Mouse (Mus musculus) embryonic facial prominence, embryonic 10.5 days (tissue): ENCODE measurements around the gene Naglu. TPM values are rescaled to one million over a fixed set of nuclear protein-coding genes. Genes with fewer than 3 reads are reported as not detected.
A peak's percentile ranks its signal among the peaks of the same experiment; 100 is the strongest.

Experiments
- DNase-seq: peaks from one replicate; pipeline ENCODE4 v3.0.0-alpha.2; 2017; ENCODE audit warnings: low spot score
- H3K27ac ChIP-seq: fragments of 300-500 bp; sonication (generic); replicated peaks from 2 replicates; pipeline ENCODE4 v1.5.1; 2016; ENCODE audit warnings: mild to moderate bottlenecking
- H3K27me3 ChIP-seq: fragments of 300-500 bp; sonication (generic); replicated peaks from 2 replicates; pipeline ENCODE4 v1.6.1; 2016; ENCODE audit warnings: low read depth, mild to moderate bottlenecking; ENCODE audit not compliant: poor library complexity, severe bottlenecking
- H3K36me3 ChIP-seq: fragments of 300-500 bp; sonication (generic); replicated peaks from 2 replicates; pipeline ENCODE4 v1.6.1; 2016; ENCODE audit warnings: mild to moderate bottlenecking, moderate library complexity
- H3K4me1 ChIP-seq: fragments of 300-500 bp; sonication (generic); 2 replicates; pipeline ENCODE4 v1.6.1; 2016
- H3K4me3 ChIP-seq: fragments of 300-500 bp; sonication (generic); 2 replicates; pipeline ENCODE4 v1.5.1; 2016; ENCODE audit warnings: mild to moderate bottlenecking, moderate library complexity
- H3K9me3 ChIP-seq: fragments of 300-500 bp; sonication (generic); 2 replicates; pipeline ENCODE4 v1.6.1; 2016; ENCODE audit warnings: mild to moderate bottlenecking
- WGBS: fragments of 180-500 bp; shearing (Covaris S2); methylation state at CpG from one replicate; pipeline ENCODE4 v1.1.7; 2016; 5-methylcytosine and 5-hydroxymethylcytosine counted together
- polyA plus RNA-seq: library from polyadenylated mRNA; unstranded; fragments of >200 nt; fragmentation: Nextera tagmentation; extraction: Ambion mirVana; gene quantifications from 2 replicates; pipeline ENCODE4 v1.2.1, GENCODE M21; 2016

Naglu gene
- polyA plus RNA-seq, 1 experiment from 2014 or later: 7.4 TPM

- WGBS: 89% methylated on average over 4 of the region's 4 CpGs
- H3K4me3 ChIP-seq: no peak overlapping the region
Measured at GRCm38 (mm10) chr11:101045826-101046225, 24.0 kb upstream of the Naglu start.

DNA sequence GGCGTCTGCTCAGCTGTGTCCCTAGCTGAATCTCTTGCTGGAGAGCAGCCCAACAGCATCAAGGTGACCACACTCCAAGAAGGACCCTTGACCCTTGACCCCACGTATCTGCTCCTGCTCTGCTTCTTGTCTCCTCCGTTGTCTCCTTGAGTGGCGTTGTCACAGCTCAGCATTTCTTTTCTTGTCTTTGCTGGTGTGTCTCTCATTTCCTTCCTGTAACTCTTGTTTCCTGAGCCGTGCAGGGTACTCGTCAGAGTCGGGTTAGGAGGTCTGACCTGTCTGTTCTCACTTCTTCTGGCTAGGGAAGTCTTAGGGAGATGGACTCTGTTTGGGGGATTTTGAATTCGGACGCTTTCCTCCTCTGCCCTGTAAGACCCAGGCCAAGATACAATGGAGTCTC lies 23.4 kb upstream of the Naglu start:
- WGBS: 56% methylated on average over 9 of the region's 9 CpGs
- H3K4me3 ChIP-seq: no peak overlapping the region
- no peak overlapping the region for H3K27ac ChIP-seq
- DNase-seq: no peak
- no peaks in the 10 kb centered on the region; the same call in 1 of the 2 replicates for H3K4me1 ChIP-seq
- H3K36me3 ChIP-seq: peaks cover 97% of the 10 kb centered on the region
- no peaks in the 10 kb centered on the region for H3K27me3 ChIP-seq
- H3K9me3 ChIP-seq: no peaks in the 10 kb centered on the region

More at GRCm38 (mm10) chr11:101045826-101046225, 24.0 kb upstream of the Naglu start:
- Histone ChIP-seq H3K27ac (no peak overlapping the region), H3K36me3 (peaks cover 97% of the 10 kb centered on the region), H3K27me3 (no peaks in the 10 kb centered on the region), H3K9me3 (no peaks in the 10 kb centered on the region), H3K4me1 (no peaks in the 10 kb centered on the region; the same call in 1 of the 2 replicates)
- DNase-seq: no peak

DNA sequence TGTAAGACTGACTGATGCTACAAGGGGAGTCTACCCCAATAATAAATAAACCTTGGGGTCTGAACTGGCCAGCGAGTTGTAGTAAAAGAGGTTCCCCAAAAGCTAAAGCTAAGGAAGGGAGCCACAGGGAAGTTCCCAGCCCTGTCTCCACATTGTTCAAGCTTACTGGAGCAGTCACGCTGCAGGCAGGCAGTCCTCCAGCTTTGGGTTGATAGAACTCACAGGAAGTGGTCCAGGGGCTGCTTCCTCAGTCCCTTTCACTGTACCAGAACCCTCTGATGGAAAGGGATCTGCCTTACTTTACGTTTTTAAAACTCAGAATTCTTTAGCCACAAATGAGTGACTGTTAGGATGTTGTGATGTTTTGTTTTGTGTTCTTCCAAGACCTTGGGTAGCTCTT lies 22.3 kb upstream of the Naglu start:
- H3K4me3 ChIP-seq: no peak overlapping the region
- no peak for DNase-seq
- H3K9me3 ChIP-seq: no peaks in the 10 kb centered on the region
- H3K27me3 ChIP-seq: no peaks in the 10 kb centered on the region
- H3K36me3 ChIP-seq: peaks cover 95% of the 10 kb centered on the region
- no peaks in the 10 kb centered on the region; the same call in 1 of the 2 replicates for H3K4me1 ChIP-seq
- 84% methylated on average over 3 of the region's 3 CpGs for WGBS
- H3K27ac ChIP-seq: no peak overlapping the region

- no peaks in the 10 kb centered on the region; the same call in 1 of the 2 replicates for H3K4me1 ChIP-seq
- H3K4me3 ChIP-seq: no peak overlapping the region
- H3K36me3 ChIP-seq: peaks cover 91% of the 10 kb centered on the region
- H3K27me3 ChIP-seq: no peaks in the 10 kb centered on the region
- 91% methylated on average over 9 of the region's 9 CpGs for WGBS
- H3K27ac ChIP-seq: no peak overlapping the region
- no peak for DNase-seq
- H3K9me3 ChIP-seq: no peaks in the 10 kb centered on the region
Measured at GRCm38 (mm10) chr11:101050359-101050758, 19.5 kb upstream of the Naglu start.

- no peak for DNase-seq
- Histone ChIP-seq H3K36me3 (peaks cover 91% of the 10 kb centered on the region), H3K9me3 (no peaks in the 10 kb centered on the region), H3K4me1 (no peaks in the 10 kb centered on the region; the same call in 1 of the 2 replicates), H3K4me3 (no peak overlapping the region), H3K27ac (no peak overlapping the region), H3K27me3 (no peaks in the 10 kb centered on the region)
- 86% methylated on average over 6 of the region's 6 CpGs for WGBS
Measured at GRCm38 (mm10) chr11:101051051-101051493, 18.7 kb upstream of the Naglu start.

DNA sequence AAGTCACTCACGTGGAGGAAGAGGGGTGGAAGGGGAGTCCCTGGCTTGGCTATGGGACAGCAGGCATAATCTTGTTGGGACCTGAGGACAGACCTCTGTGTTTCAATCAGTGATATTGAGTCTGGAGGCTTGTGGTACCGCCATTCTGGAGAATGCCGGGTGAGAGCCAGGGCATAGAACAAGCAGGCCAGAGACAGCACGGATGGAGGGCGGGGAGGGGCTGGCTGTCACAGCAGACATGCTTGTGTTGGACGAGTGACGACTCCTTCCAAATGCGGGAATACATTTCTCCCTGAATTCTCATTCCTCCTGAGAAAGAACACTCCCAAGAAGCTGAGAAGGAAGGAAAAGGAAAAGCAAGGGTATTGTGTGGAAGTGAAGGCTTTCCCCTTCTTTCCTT lies 18.2 kb upstream of the Naglu start:
- peaks cover 91% of the 10 kb centered on the region for H3K36me3 ChIP-seq

GRCm38 (mm10) chr11:101052751-101053473 lies 16.9 kb upstream of the Naglu start:
- no peaks in the 10 kb centered on the region for H3K27me3 ChIP-seq
- 92% methylated on average over 10 of the region's 10 CpGs for WGBS
- no peak overlapping the region for H3K27ac ChIP-seq
- H3K9me3 ChIP-seq: no peaks in the 10 kb centered on the region
- DNase-seq: no peak
- no peak overlapping the region for H3K4me3 ChIP-seq
- H3K36me3 ChIP-seq: peaks cover 89% of the 10 kb centered on the region
- H3K4me1 ChIP-seq: no peaks in the 10 kb centered on the region

More for the DNA sequence above, 18.2 kb upstream of the Naglu start:
- no peak for DNase-seq
- 88% methylated on average over 8 of the region's 8 CpGs for WGBS
- no peaks in the 10 kb centered on the region for H3K4me1 ChIP-seq
- no peaks in the 10 kb centered on the region for H3K9me3 ChIP-seq
- H3K27me3 ChIP-seq: no peaks in the 10 kb centered on the region
- no peak overlapping the region for H3K27ac ChIP-seq
- no peak overlapping the region for H3K4me3 ChIP-seq

- no peaks in the 10 kb centered on the region for H3K9me3 ChIP-seq
- H3K4me1 ChIP-seq: peaks cover 6% of the 10 kb centered on the region
- H3K27me3 ChIP-seq: no peaks in the 10 kb centered on the region
- H3K27ac ChIP-seq: no peak overlapping the region
- peaks cover 84% of the 10 kb centered on the region for H3K36me3 ChIP-seq
- H3K4me3 ChIP-seq: no peak overlapping the region
- DNase-seq: no peak
- 91% methylated on average over 1 of the region's 1 CpGs for WGBS
Measured at GRCm38 (mm10) chr11:101053974-101054373, 15.8 kb upstream of the Naglu start.

DNA sequence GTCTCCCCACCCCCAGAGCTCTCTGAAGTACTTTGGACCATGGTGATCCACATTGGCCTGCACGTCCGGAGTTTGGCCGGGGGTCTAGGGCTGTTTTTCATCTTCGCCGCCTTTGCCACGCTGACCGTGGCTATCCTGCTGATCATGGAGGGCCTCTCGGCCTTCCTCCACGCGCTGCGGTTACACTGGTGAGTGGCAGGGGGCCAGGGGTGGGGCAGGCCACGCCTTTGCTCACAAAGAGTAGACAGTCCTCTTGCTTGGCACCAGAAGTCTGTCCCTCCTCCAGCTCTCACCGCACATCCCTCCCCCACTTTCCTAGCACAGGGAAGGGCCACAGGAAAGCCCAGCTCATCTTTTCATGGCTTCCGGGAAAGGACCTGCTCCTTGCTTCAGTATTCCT lies 14.4 kb upstream of the Naglu start:
- Histone ChIP-seq H3K4me3 (no peak overlapping the region), H3K9me3 (no peaks in the 10 kb centered on the region), H3K36me3 (peaks cover 85% of the 10 kb centered on the region), H3K27ac (no peak overlapping the region), H3K27me3 (no peaks in the 10 kb centered on the region), H3K4me1 (peaks cover 14% of the 10 kb centered on the region)
- no peak for DNase-seq
- WGBS: 89% methylated on average over 14 of the region's 14 CpGs

GRCm38 (mm10) chr11:101056885-101057284 lies 12.9 kb upstream of the Naglu start:
- Histone ChIP-seq H3K4me1 (peaks cover 18% of the 10 kb centered on the region), H3K9me3 (no peaks in the 10 kb centered on the region), H3K36me3 (peaks cover 82% of the 10 kb centered on the region), H3K27ac (no peak overlapping the region; the same call in 1 of the 2 replicates), H3K4me3 (no peak overlapping the region), H3K27me3 (no peaks in the 10 kb centered on the region)
- 57% methylated on average over 8 of the region's 8 CpGs for WGBS
- DNase-seq: no peak

- H3K27me3 ChIP-seq: no peaks in the 10 kb centered on the region
- no peaks in the 10 kb centered on the region for H3K9me3 ChIP-seq
- 28% methylated on average over 5 of the region's 5 CpGs for WGBS
- H3K4me1 ChIP-seq: peaks cover 27% of the 10 kb centered on the region
- H3K27ac ChIP-seq: no peak overlapping the region
- H3K36me3 ChIP-seq: peaks cover 86% of the 10 kb centered on the region
- peak; percentile 79 for DNase-seq
- H3K4me3 ChIP-seq: no peak overlapping the region
Measured at GRCm38 (mm10) chr11:101057860-101058259, 12.0 kb upstream of the Naglu start.

- DNase-seq: no peak
- Histone ChIP-seq H3K27me3 (no peaks in the 10 kb centered on the region), H3K36me3 (peaks cover 85% of the 10 kb centered on the region), H3K4me1 (peaks cover 36% of the 10 kb centered on the region), H3K4me3 (no peak overlapping the region), H3K27ac (no peak overlapping the region), H3K9me3 (no peaks in the 10 kb centered on the region)
- 74% methylated on average over 5 of the region's 5 CpGs for WGBS
Measured at GRCm38 (mm10) chr11:101058726-101059125, 11.1 kb upstream of the Naglu start.

DNA sequence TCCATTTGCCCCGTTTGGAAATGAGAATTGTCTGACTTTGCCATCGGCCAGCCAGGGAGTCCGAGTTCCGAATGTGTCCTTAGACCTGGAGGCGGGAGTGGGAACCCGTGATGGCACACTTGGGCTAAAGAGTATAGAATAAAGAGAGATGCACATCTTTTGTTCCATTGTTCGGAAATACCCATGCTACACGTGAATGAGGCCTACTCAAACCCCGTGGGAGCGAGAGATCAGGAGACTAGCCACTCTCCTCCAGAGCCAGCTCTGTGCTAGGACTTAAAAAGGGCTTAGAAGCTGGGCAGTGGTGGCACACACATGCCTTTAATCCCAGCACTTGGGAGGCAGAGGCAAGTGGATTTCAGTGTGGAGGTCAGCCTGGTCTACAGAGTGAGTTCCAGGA lies 10.3 kb upstream of the Naglu start:
- Histone ChIP-seq H3K27me3 (no peaks in the 10 kb centered on the region), H3K4me1 (peaks cover 43% of the 10 kb centered on the region), H3K9me3 (no peaks in the 10 kb centered on the region), H3K27ac (peak overlapping the region; percentile 51; the same call in 1 of the 2 replicates), H3K4me3 (no peak overlapping the region), H3K36me3 (peaks cover 78% of the 10 kb centered on the region)
- whole genome bisulfite sequencing: 85% methylated on average over 10 of the region's 10 CpGs
- no peak for DNase-seq
